Mouse (Mus musculus) lung, postnatal 25 days (tissue): Measurements from ENCODE around the gene Fastk.
A peak's percentile ranks its signal among the peaks of the same experiment; 100 is the strongest.

Experiments used
- DNase-seq: peaks from one replicate; pipeline ENCODE4 v3.0.0; 2022; ENCODE audit warnings: low spot score

The Fastk gene

DNA sequence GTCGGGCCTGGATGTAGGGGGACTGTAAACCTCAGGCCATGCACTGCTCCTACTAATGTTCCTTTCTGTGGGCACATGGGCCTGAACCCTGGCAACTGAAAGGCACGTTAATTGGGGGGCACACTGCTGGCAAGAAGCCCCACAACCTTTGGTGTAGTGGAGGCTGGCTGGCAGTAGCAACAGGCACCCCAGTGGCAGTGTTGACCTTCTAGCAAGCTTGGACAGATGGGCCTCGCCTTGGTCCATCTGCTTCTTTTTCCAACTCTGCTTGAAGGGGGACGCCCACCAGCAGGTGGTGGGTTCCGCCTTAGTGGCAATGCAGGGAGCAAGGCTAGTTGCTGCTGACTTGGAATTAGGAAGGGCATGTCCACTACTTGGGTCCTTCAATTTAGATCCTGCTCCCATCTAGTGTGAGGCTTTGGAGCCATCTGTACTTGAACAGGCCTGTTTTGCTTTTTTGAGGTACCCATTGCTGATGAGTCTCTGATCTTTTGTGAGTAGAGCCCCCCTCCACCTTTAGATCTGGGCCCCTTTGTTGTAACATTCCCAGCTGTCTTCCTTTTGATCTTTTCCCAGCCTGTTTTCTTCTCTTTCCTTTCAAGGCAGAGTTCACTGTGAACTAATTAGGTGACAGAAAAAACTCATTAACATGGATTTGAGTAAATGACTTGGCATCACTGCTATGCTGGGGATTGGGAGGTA, 8.3 kb upstream of the Fastk start:
- no peak for DNase-seq

DNA sequence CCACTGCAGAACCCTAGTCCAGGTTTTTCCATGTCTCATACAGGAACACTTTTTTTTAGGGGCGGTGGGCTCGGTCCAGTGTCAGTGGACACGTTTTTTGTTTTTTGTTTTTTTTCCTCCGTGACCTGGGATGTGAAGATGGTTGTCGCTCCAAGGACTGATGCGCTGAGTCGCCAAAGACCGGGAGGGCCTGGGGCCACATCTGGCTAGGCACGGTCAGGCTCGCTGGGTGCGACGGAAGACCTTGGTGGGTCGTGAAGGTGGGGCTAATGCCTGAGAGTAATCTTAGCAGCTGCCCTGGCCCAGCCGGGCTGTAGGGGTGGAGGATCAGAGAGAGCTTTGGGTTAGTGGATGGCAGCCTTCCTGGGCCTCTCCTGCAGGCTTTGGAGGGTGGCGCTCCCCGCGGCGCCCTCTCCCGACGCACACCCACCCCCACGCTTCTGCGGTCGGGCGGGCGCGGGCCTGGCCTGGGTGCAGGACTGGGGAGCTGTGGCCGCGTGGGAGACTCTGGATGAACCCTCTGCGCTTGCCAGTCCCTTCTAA, 7.7 kb upstream of the Fastk start:
- DNase-seq: no peak

DNA sequence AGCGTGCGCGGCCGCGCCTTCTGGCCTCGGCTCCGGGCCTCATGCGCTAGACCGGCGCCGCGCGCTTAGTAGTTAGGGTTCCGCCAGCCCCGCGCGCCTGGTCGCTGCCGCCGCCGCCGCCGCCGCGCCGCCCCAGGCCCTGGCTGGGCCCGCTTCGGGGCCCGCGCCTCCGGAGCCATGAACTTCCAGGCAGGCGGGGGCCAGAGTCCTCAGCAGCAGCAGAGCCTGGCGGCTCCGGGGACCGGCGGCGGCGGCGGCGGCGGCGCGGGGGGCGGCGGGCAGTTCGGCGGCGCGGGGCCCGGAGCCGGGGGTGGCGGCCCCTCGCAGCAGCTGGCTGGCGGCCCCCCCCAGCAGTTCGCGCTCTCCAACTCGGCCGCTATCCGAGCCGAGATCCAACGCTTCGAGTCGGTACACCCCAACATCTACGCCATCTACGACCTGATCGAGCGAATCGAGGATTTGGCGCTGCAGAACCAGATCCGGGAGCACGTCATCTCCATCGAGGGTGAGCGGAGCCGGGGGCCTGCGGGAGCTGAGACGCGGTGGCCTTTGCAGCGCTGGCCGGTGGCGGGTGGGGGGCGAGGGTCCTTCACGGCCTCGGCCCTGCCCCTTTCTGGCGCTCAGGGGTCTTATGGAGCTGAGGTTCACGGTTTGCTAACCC, 7.1 kb upstream of the Fastk start, which contains the start of gene Agap3:
Gene Agap3, plus strand, starts transcription at position 148 of the 661 bp plus-strand sequence.
- no peak for DNase-seq

DNA sequence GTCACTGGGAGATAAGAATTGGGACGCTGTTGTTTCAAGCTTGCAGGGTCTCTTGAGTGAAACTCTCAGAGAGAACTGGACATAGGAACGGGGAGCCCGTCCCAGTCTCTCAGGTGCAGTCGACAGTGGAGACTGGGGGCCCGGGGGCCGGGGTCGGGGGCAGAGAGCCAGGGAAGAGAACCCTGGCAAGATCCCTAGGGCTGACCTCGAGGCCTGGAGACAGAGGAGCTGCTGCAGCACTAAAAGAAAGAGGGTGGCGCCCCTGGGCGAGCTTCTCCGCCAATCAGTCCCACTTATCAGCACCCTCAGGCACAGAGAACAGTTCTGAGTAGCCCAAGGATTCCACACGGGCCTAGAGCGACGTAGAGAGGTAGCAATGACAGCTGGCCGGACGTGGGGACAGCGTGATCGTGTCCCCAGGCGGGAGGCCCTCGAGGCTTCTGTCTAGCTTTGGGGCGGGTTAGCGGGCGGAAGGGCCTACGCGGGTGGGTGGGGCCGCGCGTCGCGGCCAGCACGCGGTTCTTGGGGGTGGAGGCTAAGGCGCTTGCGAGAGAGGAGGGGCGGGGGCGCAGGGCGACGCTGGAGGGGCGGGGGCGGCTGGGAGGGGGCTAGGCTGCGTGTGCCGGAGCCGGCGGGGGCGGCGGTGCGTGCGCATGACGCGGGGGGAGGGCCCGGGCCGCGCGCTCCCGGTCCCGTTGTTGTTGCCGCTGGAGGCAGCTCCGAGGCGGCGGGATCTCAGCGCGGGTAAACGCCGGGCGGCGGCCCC, 6.4 kb upstream of the Fastk start:
- DNase-seq: peak; percentile 84

DNA sequence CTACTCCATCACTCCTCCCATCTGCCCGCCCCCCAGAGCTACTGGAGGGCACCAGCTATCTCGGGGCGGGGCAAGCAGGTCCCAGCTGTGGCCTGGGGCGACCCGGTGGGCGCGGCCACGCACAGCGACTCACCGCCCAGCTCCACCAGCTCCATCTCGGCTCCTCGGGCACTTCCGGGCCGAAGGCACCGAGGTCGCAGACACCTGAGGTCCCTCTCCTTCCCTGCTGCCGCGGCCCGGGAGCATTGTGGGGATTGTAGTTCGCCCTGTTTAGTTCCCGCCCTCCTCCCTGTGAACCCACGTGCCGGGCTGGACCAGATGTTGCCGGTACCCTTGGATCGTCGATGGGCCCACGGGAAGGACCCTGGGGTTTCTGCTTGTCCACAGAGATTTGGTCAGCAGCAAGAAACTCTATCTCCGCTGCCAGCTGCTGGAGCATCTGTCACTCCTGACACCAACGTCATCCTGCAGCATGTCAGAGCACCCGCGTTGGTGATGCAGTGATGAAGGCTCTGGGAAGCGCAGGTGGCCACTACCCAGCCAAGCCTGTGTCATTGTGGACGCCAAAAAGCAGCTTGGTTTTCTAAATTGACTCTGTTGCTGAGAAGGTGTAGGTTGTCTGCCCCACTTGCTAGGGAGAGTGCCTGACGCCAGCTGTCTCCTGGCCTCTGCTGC, 2.7 kb upstream of the Fastk start, which contains the start of gene Tmub1:
Gene Tmub1, minus strand, starts transcription at position 231 of the 675 bp plus-strand sequence.
- DNase-seq: peak; percentile 91

DNA sequence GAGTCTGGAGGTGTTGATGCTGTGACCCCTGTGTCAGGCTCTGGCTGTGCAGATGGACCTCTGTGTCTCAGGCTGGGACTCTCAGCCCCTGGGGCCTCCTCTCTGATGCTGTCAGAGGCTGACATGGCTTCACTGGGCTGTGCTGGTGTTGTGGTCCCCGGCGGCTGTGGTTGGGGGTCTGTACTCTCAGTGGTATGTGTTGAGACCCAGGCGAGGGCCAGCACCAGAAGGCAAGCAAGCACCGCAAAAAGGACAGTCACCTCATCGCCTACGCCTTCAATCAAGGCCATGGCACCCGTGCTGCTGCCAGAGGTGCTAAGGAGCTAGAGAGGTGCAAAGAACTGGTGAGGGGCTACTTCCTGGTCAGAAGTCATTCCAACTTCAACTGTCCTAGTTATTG, 1.5 kb upstream of the Fastk start:
- no peak for DNase-seq

DNA sequence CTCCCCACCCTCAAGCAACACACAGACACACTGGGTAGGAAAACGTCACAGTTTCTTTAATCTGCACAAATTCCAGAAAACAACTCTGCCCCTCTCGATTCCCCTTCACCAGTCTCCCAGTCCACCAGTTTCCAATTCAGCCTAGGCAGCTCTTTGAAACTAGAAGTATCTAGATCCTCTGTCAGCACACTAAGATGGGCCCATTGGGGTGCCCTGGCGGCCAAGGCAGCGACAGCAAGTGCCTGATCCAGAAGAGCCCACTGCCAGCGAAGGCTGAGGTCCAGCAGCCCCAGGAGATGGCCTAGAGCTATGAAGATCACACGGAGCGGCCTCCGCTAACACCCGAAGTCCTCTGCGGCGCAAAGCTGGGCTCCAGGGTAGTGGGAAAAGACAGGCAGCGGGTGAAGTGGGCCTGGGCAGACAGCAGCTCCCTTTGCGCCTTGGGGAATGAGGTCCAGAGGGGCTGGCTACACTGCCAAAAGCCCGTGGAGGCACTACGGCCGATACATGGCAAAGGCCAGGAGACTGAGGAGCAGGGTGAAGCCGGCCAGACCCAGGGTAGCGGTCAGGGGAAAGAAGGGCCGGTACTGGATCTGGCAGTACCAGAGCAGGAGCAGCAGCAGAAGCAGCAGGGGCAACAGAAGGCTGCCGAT, 467 bp upstream of the Fastk start:
- DNase-seq: no peak

DNA sequence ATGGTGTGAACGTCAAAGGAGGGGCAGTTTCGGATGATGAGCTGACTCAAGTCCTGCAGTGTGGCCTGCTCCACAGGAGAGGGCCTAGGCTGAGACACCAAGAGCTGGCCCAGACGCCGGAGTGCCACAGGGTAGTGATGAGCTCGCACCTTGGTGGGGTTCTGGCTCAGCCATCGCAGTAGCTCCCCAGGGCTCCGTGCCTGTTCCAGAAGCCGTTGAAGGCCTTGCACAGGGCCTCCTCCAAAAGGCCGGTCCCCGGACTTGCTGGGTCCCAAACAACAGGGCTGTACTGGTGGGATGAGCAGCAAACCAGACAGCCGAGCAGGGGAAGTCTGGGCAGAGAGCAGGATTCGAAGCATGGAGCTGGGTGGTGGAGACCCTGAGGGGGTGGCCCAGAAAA, 1.2 kb downstream of the Fastk start:
- no peak for DNase-seq

DNA sequence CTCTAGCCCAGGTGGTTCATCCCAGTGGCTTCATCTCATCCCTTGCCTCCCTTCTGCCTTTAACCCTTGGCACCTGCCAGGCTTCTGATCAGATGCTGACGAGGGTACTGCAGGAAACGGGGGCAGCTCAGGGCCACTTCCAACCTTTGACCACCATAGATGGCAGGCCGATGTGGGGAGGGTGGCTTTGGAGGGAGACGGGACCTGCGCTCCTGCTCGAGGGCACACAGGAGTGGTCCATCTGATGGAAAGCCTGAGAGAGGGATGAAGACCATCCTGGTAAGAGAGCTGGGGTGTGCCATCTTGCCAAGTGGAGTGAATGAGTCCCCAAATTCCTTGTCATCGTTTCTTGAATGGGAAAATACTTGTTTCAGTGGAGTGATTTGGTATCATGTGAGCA, 1.9 kb downstream of the Fastk start:
- no peak for DNase-seq

DNA sequence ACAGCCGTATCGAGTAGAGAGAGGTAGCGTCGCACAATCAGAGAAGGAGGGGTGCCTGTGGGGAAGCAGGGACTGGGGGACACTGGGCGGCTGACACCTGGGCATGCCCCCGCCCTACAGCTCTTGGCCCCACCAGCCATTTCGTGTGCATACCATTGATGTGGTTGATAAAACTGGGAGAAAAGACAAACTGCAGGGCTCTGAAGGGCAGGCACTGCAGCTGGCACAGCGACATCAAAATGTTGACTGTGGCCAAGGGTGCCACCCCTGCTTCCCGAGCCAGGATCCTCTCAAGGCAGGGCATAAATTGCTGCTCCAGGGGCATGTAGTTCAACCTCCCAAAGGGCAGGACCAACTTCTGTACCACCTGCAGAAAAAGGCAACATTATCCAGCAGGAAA, 3.1 kb downstream of the Fastk start:
- no peak for DNase-seq

DNA sequence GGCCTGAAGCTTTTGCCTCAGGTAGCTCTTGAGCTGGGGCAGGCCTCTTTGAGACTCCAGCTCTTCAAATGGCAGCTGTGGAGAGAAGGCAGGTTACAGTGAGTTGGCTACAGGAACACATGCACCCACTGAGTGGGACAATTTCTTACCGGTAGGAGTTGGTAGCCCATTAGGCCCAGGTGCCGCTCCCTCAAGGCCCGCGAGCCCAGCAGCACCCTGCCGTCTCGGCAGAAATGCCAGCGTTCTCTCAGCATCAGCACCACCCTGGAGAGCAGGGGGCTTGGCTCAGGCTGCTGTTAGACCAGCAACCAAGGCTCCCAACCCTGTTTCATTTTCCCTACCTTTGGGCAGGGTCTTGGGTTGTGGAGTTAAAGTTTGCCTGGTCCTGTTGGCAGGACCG, 3.9 kb downstream of the Fastk start:
- DNase-seq: no peak

DNA sequence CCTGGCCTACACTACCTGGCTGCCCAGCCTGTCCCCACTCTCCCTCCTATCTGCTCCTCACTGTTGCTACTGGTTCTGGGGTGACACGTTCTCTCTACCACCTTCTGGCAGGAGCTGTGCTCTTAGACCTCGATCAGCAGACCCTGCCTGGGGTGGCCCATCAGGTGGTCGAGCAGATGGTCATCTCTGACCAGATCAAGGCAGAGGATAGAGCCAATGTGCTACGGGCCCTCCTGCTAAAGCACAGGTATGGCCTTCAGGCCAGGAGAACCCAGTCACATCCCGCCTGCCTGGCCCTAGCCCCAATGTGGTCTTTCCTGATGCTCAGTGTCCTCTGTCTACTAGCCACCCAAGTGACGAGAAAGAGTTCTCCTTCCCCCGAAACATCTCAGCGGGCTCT, 11.1 kb downstream of the Fastk start:
- no peak for DNase-seq

DNA sequence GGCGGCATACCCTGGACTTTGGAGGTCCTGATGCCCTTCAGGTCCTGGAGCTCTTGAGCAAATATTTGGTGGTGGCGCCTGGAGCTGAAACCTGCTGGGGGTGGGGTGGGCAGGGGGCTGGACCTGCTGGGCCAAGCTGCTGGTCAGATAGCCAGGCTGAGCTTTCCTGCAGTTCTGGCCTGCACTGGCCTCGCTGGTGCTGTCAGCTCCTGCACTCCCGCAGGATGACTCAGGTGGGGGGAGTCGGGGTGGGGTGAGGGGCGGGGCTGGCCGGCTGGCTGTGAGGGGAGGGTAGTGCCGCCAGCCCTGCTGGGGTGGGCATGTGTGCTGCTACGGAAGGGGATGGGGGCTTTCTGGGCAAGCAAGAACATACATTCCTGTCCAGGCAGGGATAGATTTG, 16.5 kb downstream of the Fastk start:
- no peak for DNase-seq

DNA sequence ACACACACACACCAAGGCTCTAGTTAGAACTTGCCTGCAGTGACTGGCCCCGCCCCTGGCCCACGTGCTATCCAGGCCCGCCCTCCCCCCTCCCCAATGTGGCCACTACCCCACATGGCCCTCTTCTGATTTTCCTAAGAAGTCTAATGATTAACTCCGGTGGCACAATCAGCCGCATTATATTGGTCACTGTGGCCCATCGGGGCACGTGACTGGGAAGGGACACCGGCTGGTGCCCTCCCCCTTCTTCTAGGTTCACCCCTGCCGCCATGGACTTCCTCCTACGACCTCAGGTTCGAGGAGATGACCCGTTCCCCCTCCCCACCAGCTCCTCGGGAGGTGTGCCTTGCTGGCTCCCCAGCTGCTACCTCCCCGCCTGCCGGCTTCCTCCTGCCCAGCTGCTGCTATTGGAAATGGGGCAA, 17.1 kb downstream of the Fastk start:
- DNase-seq: peak; percentile 73

DNA sequence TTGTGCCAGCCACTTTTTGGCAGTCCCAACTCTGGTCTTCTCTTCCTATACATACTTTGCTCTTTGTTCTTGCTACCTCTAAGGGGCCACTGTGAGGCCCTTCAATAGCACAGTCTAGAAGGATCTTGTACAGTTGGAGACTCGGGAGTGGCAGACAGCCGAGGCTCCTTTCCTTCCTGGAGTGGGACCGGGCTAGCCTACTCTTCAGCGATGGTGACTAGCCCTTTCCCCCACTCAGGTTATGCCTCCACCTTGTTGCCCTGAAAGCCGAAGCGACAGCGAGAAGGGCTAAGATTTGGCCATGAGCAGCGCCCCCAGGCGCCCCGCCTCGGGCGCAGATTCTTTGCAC, 17.8 kb downstream of the Fastk start:
- DNase-seq: no peak

DNA sequence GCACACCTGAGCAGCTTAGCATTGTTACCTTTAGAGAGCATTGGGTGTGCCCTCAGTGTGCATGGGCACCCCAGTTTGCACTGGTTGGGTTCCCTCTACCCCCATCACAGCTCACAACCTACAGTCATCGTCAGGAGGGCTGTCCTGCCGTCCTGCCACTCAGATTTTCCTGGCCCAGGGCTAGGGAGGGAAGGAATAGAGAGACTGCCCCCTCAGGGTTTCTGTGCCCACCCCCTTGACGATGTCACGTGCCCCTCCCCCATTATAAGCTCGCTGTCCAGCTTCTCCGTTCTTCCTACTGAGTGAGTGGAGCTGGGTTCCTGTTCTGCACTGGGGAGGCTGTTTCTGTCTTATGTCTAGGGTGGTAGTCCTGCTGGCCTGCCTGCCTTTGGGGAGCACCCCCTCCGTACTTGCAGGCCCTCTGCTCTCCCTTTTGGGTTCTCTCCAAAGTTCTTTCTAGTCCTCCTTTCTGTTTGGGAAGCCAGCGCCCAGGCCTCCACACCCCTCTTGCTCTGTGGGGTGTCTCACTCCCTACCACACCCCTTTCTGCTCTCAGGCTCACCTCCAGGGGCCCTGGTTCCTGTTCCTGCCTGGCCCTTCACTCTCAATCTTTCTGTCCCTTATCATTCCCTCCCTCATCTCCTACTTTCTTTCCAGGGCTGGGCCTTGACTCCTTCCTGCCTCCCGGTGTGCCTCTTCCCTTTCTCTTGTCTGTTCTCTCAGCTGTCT, 18.4 kb downstream of the Fastk start:
- DNase-seq: no peak

DNA sequence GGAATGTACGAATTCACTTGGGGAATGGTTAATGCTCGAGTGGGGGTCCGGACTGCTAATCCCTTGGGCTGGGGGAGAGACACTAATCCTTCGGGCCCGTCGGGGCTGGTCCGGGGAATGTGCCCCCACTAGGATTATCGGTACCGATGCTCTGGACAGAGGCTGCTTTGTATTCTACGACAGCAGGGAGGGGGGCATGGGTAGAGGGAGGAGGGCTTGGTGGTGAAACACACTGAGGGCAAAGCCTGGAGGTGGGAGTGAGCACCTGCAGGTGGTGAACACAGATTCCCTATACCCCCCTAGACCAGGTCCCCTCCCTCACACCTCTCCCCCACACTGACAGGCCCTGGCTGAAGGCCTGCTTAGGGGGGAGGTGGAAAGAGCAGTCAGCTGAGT, 19.1 kb downstream of the Fastk start:
- DNase-seq: no peak

DNA sequence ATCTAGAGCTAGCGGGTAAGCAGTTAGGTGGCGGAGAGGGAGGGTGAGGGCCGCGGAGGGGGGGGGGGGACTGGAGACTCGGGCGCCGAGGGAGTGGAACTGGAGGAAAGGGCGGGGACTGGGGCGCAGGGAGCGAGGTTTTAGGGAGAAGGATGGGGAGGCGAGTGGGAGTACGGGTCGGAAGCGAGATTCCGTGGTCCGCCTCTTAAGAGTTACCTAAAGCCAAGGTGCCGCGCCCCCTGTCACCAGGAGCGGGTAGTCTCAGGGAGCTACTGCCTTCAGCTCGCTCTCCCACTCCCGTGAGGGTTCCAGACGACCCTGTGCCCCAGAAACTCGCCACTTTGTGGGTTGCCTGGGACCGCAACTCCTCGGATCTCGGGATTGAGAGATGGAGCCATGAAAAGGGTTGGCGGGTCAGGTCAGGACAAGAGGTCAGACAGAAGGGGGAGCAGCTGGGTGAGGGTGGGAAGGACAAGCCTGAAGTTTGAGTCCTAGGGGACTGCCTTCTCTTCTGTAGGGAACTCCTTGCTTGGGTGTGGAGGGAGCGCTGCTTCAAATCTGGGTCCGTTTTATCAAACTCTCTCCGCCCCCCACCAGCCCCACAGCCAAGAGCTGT, 19.6 kb downstream of the Fastk start:
- peak; percentile 44 for DNase-seq

DNA sequence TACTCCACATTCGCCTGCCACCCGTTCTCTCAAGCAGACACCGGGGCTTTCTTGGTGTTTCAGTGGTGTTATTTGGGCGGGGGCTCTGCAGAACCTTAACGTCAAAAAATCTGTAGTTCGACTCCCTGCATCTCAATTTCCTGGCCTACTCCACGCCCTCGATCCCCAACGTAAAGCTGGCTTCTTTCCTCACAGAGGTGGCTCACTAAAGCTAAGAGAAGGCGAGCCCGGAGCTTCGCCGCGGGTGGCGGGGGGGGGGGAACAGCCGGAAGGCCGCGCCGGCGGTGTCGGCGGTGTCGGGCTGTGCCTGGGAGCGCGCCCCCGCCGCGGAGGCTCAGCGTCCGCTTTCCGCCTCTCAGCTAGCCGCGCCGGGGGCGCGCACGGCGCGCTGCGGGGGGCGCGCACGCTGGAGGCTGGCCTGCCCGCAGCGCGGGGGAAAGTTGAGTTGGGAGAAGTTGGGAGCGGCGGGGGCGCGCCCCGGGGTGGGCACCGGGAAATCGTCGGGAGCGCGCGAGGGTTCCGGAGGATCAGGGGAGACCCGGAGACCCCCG, 20.2 kb downstream of the Fastk start:
- DNase-seq: peak; percentile 85
